Mouse (Mus musculus): ENCODE measurements around the gene Ctbp2. TPM values are rescaled to one million over a fixed set of nuclear protein-coding genes. Genes with fewer than 3 reads are reported as not detected.

Gene Ctbp2
- total and polyA plus RNA-seq, 3 experiments = 74.9 to 90.7 TPM; not detected in 1

DNA sequence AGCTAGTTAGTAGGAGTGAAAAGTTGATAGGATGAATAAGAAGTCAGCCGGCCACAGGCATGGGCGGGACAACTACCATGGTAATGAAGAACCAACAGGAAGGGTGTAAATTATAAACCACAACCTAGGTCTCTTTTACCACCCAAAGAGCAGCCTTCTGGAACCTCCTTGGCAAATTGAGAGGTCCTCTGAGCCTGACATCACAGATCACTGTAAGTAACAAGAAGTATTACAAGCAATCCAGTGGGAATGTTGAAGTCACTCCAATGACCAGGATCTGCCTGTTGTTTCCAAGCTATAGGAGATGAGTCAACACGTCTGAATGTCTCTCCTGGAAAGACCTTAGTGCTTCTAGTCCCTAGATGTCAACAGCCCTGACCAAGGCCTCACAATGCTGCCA is 62.1 kb downstream of the Ctbp2 start:
- Histone ChIP-seq H3K9ac (ENCODE audit: control insufficient read depth, low read depth, low read length, poor library complexity, severe bottlenecking) (no peak overlapping the region), H3K27ac (ENCODE audit: control insufficient read depth, low read depth, low read length) (no peak overlapping the region), H3K9me3 (replicated peaks; ENCODE audit: insufficient read depth, low read length) (no peaks in the 10 kb centered on the region), H3K27me3 (ENCODE audit: control insufficient read depth in 1 of 2, insufficient read depth in 2 of 2, low read length in 2 of 2) (no peaks in the 10 kb centered on the region), H3K36me3 (ENCODE audit: control insufficient read depth in 1 of 2, insufficient read depth in 2 of 2, low read length in 2 of 2) (peaks cover 0 to 11% of the 10 kb centered on the region in 2 experiments; a peak in 1 of 4 replicates), H3K4me1 (ENCODE audit: control insufficient read depth in 1 of 2, insufficient read depth in 2 of 2, low read length in 2 of 2) (no peaks in the 10 kb centered on the region), H3K79me2 (ENCODE audit: control insufficient read depth, insufficient read depth, low read length, poor library complexity) (peaks cover 5% of the 10 kb centered on the region; the same call in 1 of the 2 replicates), H3K4me3 (ENCODE audit: control insufficient read depth in 1 of 2, insufficient read depth in 1 of 2, low read depth in 2 of 2, low read length in 2 of 2) (no peak overlapping the region)
- no peak for TF ChIP-seq ZNF384 (IDR thresholded peaks at IDR 0.05; ENCODE audit: low read depth, low read length)
- TF ChIP-seq NELFE (IDR thresholded peaks at IDR 0.05; ENCODE audit: low read depth, low read length) = no peak
- TF ChIP-seq CHD2 (IDR thresholded peaks at IDR 0.05; ENCODE audit: low read length) = no peak
- TF ChIP-seq ZMIZ1 (IDR thresholded peaks at IDR 0.05; ENCODE audit: low read depth, low read length) = no peak
- TF ChIP-seq TBP (IDR thresholded peaks at IDR 0.05; ENCODE audit: low read depth, low read length) = no peak
- no peak for TF ChIP-seq POLR2A (IDR thresholded peaks at IDR 0.05; ENCODE audit: control insufficient read depth in 1 of 2, insufficient read depth in 1 of 2, low read depth in 1 of 2, low read length in 2 of 2, poor library complexity in 1 of 2)
- no peak for TF ChIP-seq TAL1 (IDR thresholded peaks at IDR 0.05; ENCODE audit: low read length)
- TF ChIP-seq CTCF (IDR thresholded peaks at IDR 0.05 in 2 of 3, conservative IDR thresholded peaks at IDR 0.05 in 1 of 3; ENCODE audit: control insufficient read depth in 1 of 3, insufficient read depth in 1 of 3, low read depth in 2 of 3, low read length in 3 of 3, poor library complexity in 1 of 3, severe bottlenecking in 1 of 3) = no peak
- TF ChIP-seq RAD21 (IDR thresholded peaks at IDR 0.05; ENCODE audit: low read depth, low read length) = no peak
- no peak for TF ChIP-seq MXI1 (IDR thresholded peaks at IDR 0.05; ENCODE audit: low read depth, low read length)
- no peak for TF ChIP-seq MYB (IDR thresholded peaks at IDR 0.05; ENCODE audit: low read depth, low read length)
- no peak for TF ChIP-seq KAT2A (conservative IDR thresholded peaks at IDR 0.05; ENCODE audit: low read depth, low read length)
- DNase-seq (ENCODE audit: low read depth, low spot score) = no peak

DNA sequence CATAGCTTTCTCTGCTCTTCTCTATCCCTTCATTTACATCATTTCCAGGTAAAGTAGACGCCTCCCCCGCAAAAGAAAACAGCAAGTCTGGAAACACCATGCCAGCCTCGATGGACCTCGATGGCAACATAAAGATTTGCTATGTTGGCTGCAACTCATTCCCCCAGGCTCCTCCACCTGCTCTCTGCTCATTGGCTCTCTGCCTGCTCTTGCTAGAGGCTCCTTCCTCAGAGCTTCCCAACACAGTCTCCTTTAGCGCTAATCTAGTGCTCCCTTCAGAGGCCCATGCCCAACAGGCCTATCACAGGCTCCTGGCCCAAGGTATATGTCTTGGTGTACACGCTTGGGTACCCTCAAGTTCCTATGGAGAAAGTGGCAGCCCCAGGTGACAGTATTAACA is 64.0 kb downstream of the Ctbp2 start:
- H3K9ac ChIP-seq (ENCODE audit: control insufficient read depth, low read depth, low read length, poor library complexity, severe bottlenecking) = no peak overlapping the region

More for the DNA sequence above, 64.0 kb downstream of the Ctbp2 start:
- Histone ChIP-seq H3K79me2 (ENCODE audit: control insufficient read depth, insufficient read depth, low read length, poor library complexity) (peaks cover 5% of the 10 kb centered on the region; the same call in 1 of the 2 replicates), H3K27ac (ENCODE audit: control insufficient read depth, low read depth, low read length) (no peak overlapping the region), H3K4me3 (ENCODE audit: control insufficient read depth in 1 of 2, insufficient read depth in 1 of 2, low read depth in 2 of 2, low read length in 2 of 2) (no peak overlapping the region), H3K27me3 (ENCODE audit: control insufficient read depth in 1 of 2, insufficient read depth in 2 of 2, low read length in 2 of 2) (no peaks in the 10 kb centered on the region), H3K4me1 (ENCODE audit: control insufficient read depth in 1 of 2, insufficient read depth in 2 of 2, low read length in 2 of 2) (no peaks in the 10 kb centered on the region), H3K9me3 (replicated peaks; ENCODE audit: insufficient read depth, low read length) (no peaks in the 10 kb centered on the region), H3K36me3 (ENCODE audit: control insufficient read depth in 1 of 2, insufficient read depth in 2 of 2, low read length in 2 of 2) (peaks cover 0 to 11% of the 10 kb centered on the region in 2 experiments; a peak in 2 of 4 replicates)
- no peak for DNase-seq (ENCODE audit: low read depth, low spot score)
- no peak for TF ChIP-seq UBTF (IDR thresholded peaks at IDR 0.05; ENCODE audit: borderline replicate concordance, insufficient read depth, low read depth, low read length)
- TF ChIP-seq CTCF (IDR thresholded peaks at IDR 0.05 in 2 of 3, conservative IDR thresholded peaks at IDR 0.05 in 1 of 3; ENCODE audit: control insufficient read depth in 1 of 3, insufficient read depth in 1 of 3, low read depth in 2 of 3, low read length in 3 of 3, poor library complexity in 1 of 3, severe bottlenecking in 1 of 3) = no peak
- no peak for TF ChIP-seq JUND (IDR thresholded peaks at IDR 0.05; ENCODE audit: low read depth, low read length)
- TF ChIP-seq RCOR1 (IDR thresholded peaks at IDR 0.05; ENCODE audit: low read depth, low read length) = no peak
- no peak for TF ChIP-seq ZKSCAN1 (IDR thresholded peaks at IDR 0.05; ENCODE audit: low read depth, low read length)
- TF ChIP-seq SIN3A (IDR thresholded peaks at IDR 0.05; ENCODE audit: low read length) = no peak
- TF ChIP-seq RAD21 (IDR thresholded peaks at IDR 0.05; ENCODE audit: low read depth, low read length) = no peak
- no peak for TF ChIP-seq CHD2 (IDR thresholded peaks at IDR 0.05; ENCODE audit: low read length)
- TF ChIP-seq ZC3H11A (IDR thresholded peaks at IDR 0.05; ENCODE audit: low read depth, low read length) = no peak
- TF ChIP-seq KAT2A (conservative IDR thresholded peaks at IDR 0.05; ENCODE audit: low read depth, low read length) = no peak
- no peak for TF ChIP-seq GABPA (IDR thresholded peaks at IDR 0.05; ENCODE audit: low read depth, low read length)
- TF ChIP-seq ETS1 (IDR thresholded peaks at IDR 0.05; ENCODE audit: low read depth, low read length) = no peak
- no peak for TF ChIP-seq POLR2AphosphoS5 (IDR thresholded peaks at IDR 0.05; ENCODE audit: borderline replicate concordance, low read depth, low read length)
- TF ChIP-seq ELF1 (IDR thresholded peaks at IDR 0.05; ENCODE audit: low read depth, low read length) = no peak
- no peak for TF ChIP-seq MAFK (IDR thresholded peaks at IDR 0.05; ENCODE audit: borderline replicate concordance, low read depth, low read length)
- TF ChIP-seq TBP (IDR thresholded peaks at IDR 0.05; ENCODE audit: low read depth, low read length) = no peak
- TF ChIP-seq MXI1 (IDR thresholded peaks at IDR 0.05; ENCODE audit: low read depth, low read length) = no peak
- TF ChIP-seq POLR2AphosphoS2 (IDR thresholded peaks at IDR 0.05; ENCODE audit: low read length) = no peak
- TF ChIP-seq ZNF384 (IDR thresholded peaks at IDR 0.05; ENCODE audit: low read depth, low read length) = no peak
- no peak for TF ChIP-seq POLR2A (IDR thresholded peaks at IDR 0.05; ENCODE audit: control insufficient read depth in 1 of 2, insufficient read depth in 1 of 2, low read depth in 1 of 2, low read length in 2 of 2, poor library complexity in 1 of 2)
